Mouse (Mus musculus): Measurements from ENCODE around the gene 1700016D06Rik. TPM values are rescaled to one million over a fixed set of nuclear protein-coding genes. Genes with fewer than 3 reads are reported as not detected.

Gene 1700016D06Rik
- total and polyA plus RNA-seq, 3 experiments, result not detected

DNA sequence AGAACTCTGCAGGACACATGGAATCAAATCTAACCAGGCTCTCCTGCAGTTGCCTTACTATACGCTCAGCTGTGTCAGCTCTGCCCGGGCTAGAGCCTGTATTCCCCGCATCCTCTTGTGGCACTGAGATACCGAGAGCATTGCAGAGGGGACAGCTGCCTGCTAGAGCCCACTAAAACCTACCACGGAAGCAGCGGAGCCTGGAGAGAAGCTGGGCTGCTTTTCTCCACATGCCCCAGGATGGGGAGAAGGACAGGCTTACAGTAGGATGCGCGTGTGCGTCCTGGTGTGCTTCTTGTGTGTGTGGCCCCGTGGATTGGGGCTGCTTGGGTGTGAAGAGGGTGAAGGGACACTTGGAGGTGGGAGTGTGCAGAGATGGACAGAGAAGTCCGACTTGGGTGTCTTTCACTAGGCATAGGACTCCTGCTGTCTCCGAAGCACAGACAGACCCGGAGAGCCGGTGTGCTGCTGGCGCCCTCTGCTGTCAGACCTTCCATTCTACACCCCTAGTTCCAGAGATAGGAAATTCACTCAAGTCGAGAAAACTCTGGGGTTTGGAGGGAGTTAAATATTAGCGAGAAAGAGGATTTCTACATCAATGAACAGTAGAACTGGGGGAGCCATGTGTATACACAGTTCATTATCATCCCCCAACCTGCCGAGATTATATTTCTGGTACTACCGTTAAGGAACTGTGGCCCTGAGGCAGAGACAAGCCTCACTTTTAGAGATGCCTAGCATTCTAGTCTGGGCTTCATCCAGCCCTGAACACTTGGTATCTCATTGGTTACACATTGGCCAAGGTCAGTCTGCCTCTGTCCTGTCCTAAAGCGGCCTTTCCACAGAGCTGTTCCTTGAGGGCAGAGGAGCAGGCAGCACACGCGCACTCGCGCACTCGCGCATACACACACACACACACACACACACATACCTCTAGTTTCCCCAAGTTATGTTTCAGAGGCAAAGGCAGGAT lies 517 bp downstream of the 1700016D06Rik start (continued):
- no peak for TF ChIP-seq POLR2A (IDR thresholded peaks at IDR 0.05; ENCODE audit: control insufficient read depth in 1 of 2, insufficient read depth in 1 of 2, low read depth in 1 of 2, low read length in 2 of 2, poor library complexity in 1 of 2)
- TF ChIP-seq USF2 (IDR thresholded peaks at IDR 0.05; ENCODE audit: borderline replicate concordance in 1 of 2, insufficient read depth in 1 of 2, low read depth in 1 of 2, low read length in 2 of 2), result no peak
- TF ChIP-seq MAZ (IDR thresholded peaks at IDR 0.05; ENCODE audit: low read depth, low read length), result no peak
- no peak for TF ChIP-seq ETS1 (IDR thresholded peaks at IDR 0.05; ENCODE audit: low read depth, low read length)
- TF ChIP-seq MAX (IDR thresholded peaks at IDR 0.05; ENCODE audit: low read length), result no peak
- TF ChIP-seq RAD21 (IDR thresholded peaks at IDR 0.05; ENCODE audit: low read depth, low read length), result peak; percentile 95
- TF ChIP-seq ZMIZ1 (IDR thresholded peaks at IDR 0.05; ENCODE audit: low read depth, low read length), result no peak
- peak; percentile 76 for TF ChIP-seq ZC3H11A (IDR thresholded peaks at IDR 0.05; ENCODE audit: low read depth, low read length)
- TF ChIP-seq ELF1 (IDR thresholded peaks at IDR 0.05; ENCODE audit: low read depth, low read length), result no peak

DNA sequence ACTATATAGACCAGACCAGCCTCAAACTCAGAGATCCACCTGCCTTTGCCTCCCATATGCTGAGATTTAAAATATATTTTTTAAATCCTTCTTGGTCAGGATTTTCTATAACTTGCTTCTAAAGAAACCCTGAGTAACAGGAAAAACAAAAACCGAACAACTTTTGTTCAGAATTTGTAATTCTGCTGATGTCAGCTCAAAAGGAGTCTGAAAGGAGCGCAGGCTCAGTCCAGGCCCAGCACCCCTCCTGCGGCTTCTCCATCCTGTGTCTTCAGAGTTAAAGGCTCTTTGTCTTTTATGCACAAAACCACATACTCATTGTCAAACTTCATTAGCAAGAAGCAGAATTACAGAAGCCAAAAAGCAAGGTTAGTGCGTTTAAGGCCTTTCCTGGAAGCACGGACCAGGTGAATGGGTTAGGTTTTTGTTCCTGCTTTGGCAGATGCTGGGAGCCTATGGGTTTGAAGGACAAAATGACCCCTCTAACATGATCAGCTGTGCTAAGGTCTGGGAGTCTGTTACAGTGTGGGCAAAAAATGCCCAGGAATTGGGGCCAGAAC lies 1.3 kb downstream of the 1700016D06Rik start:
- no peak for DNase-seq (ENCODE audit: low read depth, low spot score)
- H3K4me3 ChIP-seq (ENCODE audit: control insufficient read depth in 1 of 2, insufficient read depth in 1 of 2, low read depth in 2 of 2, low read length in 2 of 2), result no peak overlapping the region
- H3K4me1 ChIP-seq (ENCODE audit: control insufficient read depth in 1 of 2, insufficient read depth in 2 of 2, low read length in 2 of 2), result peaks cover 0 to 12% of the 10 kb centered on the region in 2 experiments; a peak in 3 of 4 replicates
- peaks cover 0 to 8% of the 10 kb centered on the region in 2 experiments; a peak in 2 of 4 replicates for H3K36me3 ChIP-seq (ENCODE audit: control insufficient read depth in 1 of 2, insufficient read depth in 2 of 2, low read length in 2 of 2)
- no peaks in the 10 kb centered on the region for H3K79me2 ChIP-seq (ENCODE audit: control insufficient read depth, insufficient read depth, low read length, poor library complexity)
- TF ChIP-seq NRF1 (IDR thresholded peaks at IDR 0.05; ENCODE audit: insufficient read depth, low read depth, low read length, poor library complexity, severe bottlenecking) (no peak), MAX (IDR thresholded peaks at IDR 0.05; ENCODE audit: low read length) (no peak), ZC3H11A (IDR thresholded peaks at IDR 0.05; ENCODE audit: low read depth, low read length) (no peak), POLR2A (IDR thresholded peaks at IDR 0.05; ENCODE audit: control insufficient read depth in 1 of 2, insufficient read depth in 1 of 2, low read depth in 1 of 2, low read length in 2 of 2, poor library complexity in 1 of 2) (no peak), TCF12 (IDR thresholded peaks at IDR 0.05; ENCODE audit: low read depth, low read length) (no peak), NELFE (IDR thresholded peaks at IDR 0.05; ENCODE audit: low read depth, low read length) (no peak), CHD1 (IDR thresholded peaks at IDR 0.05; ENCODE audit: low read depth, low read length) (no peak), TAL1 (IDR thresholded peaks at IDR 0.05; ENCODE audit: low read length) (no peak)
- H3K27ac ChIP-seq (ENCODE audit: control insufficient read depth, low read depth, low read length), result no peak overlapping the region
- H3K27me3 ChIP-seq (ENCODE audit: control insufficient read depth in 1 of 2, insufficient read depth in 2 of 2, low read length in 2 of 2), result no peaks in the 10 kb centered on the region
- no peak overlapping the region for H3K9ac ChIP-seq (ENCODE audit: control insufficient read depth, low read depth, low read length, poor library complexity, severe bottlenecking)
- no peaks in the 10 kb centered on the region for H3K9me3 ChIP-seq (replicated peaks; ENCODE audit: insufficient read depth, low read length)

DNA sequence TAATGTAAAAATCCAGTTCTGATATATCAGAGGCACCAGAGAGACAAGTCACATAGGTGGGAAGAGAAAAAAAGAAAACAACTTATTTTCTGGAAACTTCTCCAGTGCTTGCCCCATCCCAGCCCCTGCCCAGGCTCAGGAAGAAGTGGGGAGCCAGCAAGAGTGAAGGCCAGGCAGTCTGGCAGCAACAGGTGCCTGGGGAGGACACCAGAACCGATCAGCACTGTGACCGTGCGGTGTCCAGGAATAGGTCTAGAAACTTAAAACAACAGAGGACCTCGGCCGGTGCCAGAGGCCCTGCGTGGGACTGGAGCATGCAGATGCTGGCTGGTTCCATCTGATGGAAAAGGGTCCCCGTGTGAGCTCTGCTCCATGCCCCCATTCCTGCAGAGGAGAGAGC lies 3.4 kb downstream of the 1700016D06Rik start:
- TF ChIP-seq ZC3H11A (IDR thresholded peaks at IDR 0.05; ENCODE audit: low read depth, low read length) (no peak), MAZ (IDR thresholded peaks at IDR 0.05; ENCODE audit: low read depth, low read length) (no peak), ELF1 (IDR thresholded peaks at IDR 0.05; ENCODE audit: low read depth, low read length) (no peak), TBP (IDR thresholded peaks at IDR 0.05; ENCODE audit: low read depth, low read length) (no peak), MEF2A (IDR thresholded peaks at IDR 0.05; ENCODE audit: extremely low read depth, insufficient replicate concordance, low read depth, low read length, poor library complexity, severe bottlenecking) (no peak), CHD1 (IDR thresholded peaks at IDR 0.05; ENCODE audit: low read depth, low read length) (no peak), GATA1 (IDR thresholded peaks at IDR 0.05; ENCODE audit: low read depth, low read length) (no peak), POLR2A (IDR thresholded peaks at IDR 0.05; ENCODE audit: control insufficient read depth in 1 of 2, insufficient read depth in 1 of 2, low read depth in 1 of 2, low read length in 2 of 2, poor library complexity in 1 of 2) (no peak), USF1 (IDR thresholded peaks at IDR 0.05; ENCODE audit: low read depth, low read length) (no peak), CTCF (IDR thresholded peaks at IDR 0.05 in 2 of 3, conservative IDR thresholded peaks at IDR 0.05 in 1 of 3; ENCODE audit: control insufficient read depth in 1 of 3, insufficient read depth in 1 of 3, low read depth in 2 of 3, low read length in 3 of 3, poor library complexity in 1 of 3, severe bottlenecking in 1 of 3) (no peak), MYC (IDR thresholded peaks at IDR 0.05; ENCODE audit: low read depth, low read length) (no peak), MAX (IDR thresholded peaks at IDR 0.05; ENCODE audit: low read length) (no peak), ZNF384 (IDR thresholded peaks at IDR 0.05; ENCODE audit: low read depth, low read length) (no peak)
- Histone ChIP-seq H3K27me3 (ENCODE audit: control insufficient read depth in 1 of 2, insufficient read depth in 2 of 2, low read length in 2 of 2) (no peaks in the 10 kb centered on the region), H3K4me1 (ENCODE audit: control insufficient read depth in 1 of 2, insufficient read depth in 2 of 2, low read length in 2 of 2) (peaks cover 0 to 15% of the 10 kb centered on the region in 2 experiments; a peak in 3 of 4 replicates), H3K4me3 (ENCODE audit: control insufficient read depth in 1 of 2, insufficient read depth in 1 of 2, low read depth in 2 of 2, low read length in 2 of 2) (no peak overlapping the region), H3K79me2 (ENCODE audit: control insufficient read depth, insufficient read depth, low read length, poor library complexity) (no peaks in the 10 kb centered on the region), H3K9me3 (replicated peaks; ENCODE audit: insufficient read depth, low read length) (no peaks in the 10 kb centered on the region), H3K27ac (ENCODE audit: control insufficient read depth, low read depth, low read length) (no peak overlapping the region), H3K36me3 (ENCODE audit: control insufficient read depth in 1 of 2, insufficient read depth in 2 of 2, low read length in 2 of 2) (peaks cover 0 to 8% of the 10 kb centered on the region in 2 experiments; a peak in 2 of 4 replicates), H3K9ac (ENCODE audit: control insufficient read depth, low read depth, low read length, poor library complexity, severe bottlenecking) (no peak overlapping the region)
- no peak for DNase-seq (ENCODE audit: low read depth, low spot score)

Measured in MEL (cell line).